Mouse (Mus musculus) CH12.LX (cell line): ENCODE measurements at regions not wholly inside any gene's neighbourhood (a gene's known extent, or its start where the extent isn't known, plus 50 kb on each side); places are given as distances from the start of the nearest gene placed in this dataset.

Source experiments
- CHD1 ChIP-seq: IDR thresholded peaks from 2 replicates; pipeline ENCODE4 v1.6.1; 2012; ENCODE audit warnings: low read depth, low read length, improper control_type of control experiment, inconsistent platforms
- CTCF ChIP-seq, 2 experiments: IDR thresholded peaks in 1 of 2; conservative IDR thresholded peaks in 1 of 2; 2 replicates each; pipeline ENCODE4 v1.5.1; 2011 to 2012; ENCODE audit warnings: low read depth in 2 of 2, low read length in 2 of 2, improper control_type of control experiment in 1 of 2, inconsistent platforms in 1 of 2, mild to moderate bottlenecking in 1 of 2, moderate library complexity in 1 of 2
- KAT2A ChIP-seq: IDR thresholded peaks from 2 replicates; pipeline ENCODE4 v1.6.1; 2012; ENCODE audit warnings: low read length, improper control_type of control experiment, inconsistent platforms; ENCODE audit not compliant: insufficient replicate concordance
- NRF1 ChIP-seq: IDR thresholded peaks from 2 replicates; pipeline ENCODE4 v1.6.1; 2014; ENCODE audit warnings: low read depth, mild to moderate bottlenecking, inconsistent platforms, low read length, improper control_type of control experiment, moderate library complexity
- POLR2A ChIP-seq: IDR thresholded peaks from 2 replicates; pipeline ENCODE4 v1.6.1; 2011; ENCODE audit warnings: low read depth, mild to moderate bottlenecking, improper control_type of control experiment, low read length
- POLR2AphosphoS2 ChIP-seq: IDR thresholded peaks from 2 replicates; pipeline ENCODE4 v1.6.1; 2011; ENCODE audit warnings: low read depth, low read length, improper control_type of control experiment
- TBP ChIP-seq: conservative IDR thresholded peaks from 2 replicates; pipeline ENCODE4 v1.6.1; 2011; ENCODE audit warnings: low read depth, low read length, improper control_type of control experiment
- TCF12 ChIP-seq: IDR thresholded peaks from 2 replicates; pipeline ENCODE4 v1.6.1; 2014; ENCODE audit warnings: low read depth, mild to moderate bottlenecking, inconsistent platforms, low read length, improper control_type of control experiment
- USF1 ChIP-seq: IDR thresholded peaks from 2 replicates; pipeline ENCODE4 v1.6.1; 2014; ENCODE audit warnings: low read depth, mild to moderate bottlenecking, inconsistent platforms, low read length, improper control_type of control experiment
- ZC3H11A ChIP-seq: IDR thresholded peaks from 2 replicates; pipeline ENCODE4 v1.6.1; 2012; ENCODE audit warnings: low read depth, mild to moderate bottlenecking, inconsistent platforms, low read length, improper control_type of control experiment

DNA sequence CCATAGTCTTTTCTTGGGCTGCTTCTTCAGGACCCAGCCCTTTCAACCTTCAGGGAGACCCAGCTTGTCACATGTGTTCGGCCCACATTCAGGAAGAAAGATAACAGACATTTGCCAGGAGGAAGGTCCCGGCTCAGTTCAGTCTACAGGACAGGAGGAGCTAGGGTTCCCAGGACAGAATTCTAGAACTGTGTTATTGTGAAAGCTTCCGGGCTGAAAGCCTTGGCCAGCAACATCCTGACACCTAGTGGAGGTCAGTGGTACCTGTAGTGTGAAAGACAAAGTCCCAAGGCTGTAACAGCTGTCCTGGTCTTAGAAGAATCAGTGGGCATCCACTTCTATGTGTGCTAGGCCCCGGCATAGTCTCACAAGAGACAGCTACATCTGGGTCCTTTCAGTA, 463.1 kb downstream of the Prdm13 start:
- TF ChIP-seq POLR2A (no peak), CTCF (conservative IDR thresholded peaks at IDR 0.05 in 1 of 2, IDR thresholded peaks at IDR 0.05 in 1 of 2; ENCODE audit: low read depth in 2 of 2, low read length in 2 of 2) (peak; percentile 55 to 83), USF1 (no peak), CHD1 (no peak), NRF1 (no peak), TBP (no peak), KAT2A (no peak), TCF12 (no peak), POLR2AphosphoS2 (no peak), ZC3H11A (peak; percentile 25; the same call in 1 of the 2 replicates)
